In the genomic region with DNA sequence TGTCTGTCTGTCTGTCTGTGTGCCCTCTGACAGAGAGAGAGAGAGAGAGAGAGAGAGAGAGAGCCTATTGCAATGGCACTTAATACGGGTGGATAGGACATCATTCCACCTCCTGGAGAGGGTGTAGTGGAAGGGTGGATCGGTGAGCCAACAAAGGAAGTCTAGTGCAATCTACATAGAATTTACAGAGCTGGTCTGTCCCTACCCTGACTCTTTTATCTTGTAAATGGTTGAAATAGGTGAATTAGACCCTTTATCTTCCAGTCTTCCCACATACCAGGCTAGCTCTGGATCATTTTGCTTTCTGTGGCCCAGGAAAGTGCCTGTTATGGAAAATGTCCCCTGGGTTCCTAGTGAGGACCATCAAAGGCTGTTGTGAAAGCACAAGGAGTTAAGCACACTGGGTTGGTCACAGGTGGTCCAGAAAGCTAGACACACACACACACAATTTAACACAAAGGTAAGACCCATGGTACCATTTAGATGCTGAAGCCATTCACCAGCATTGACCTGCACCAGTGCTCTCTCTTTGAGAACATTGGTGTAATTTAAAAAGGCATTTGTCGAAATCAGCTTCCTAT, we compare ENCODE assay signal across 1 mouse cellular context.
TF ChIP-seq lines count a peak whose summit lies in the region.

No protein-coding gene starts in this region.

TF ChIP-seq in ES-E14, 5 proteins besides CTCF, POLR2A, EP300 and RAD21:
- TF ChIP-seq MAFK (IDR thresholded peaks at IDR 0.05; ENCODE audit: insufficient read depth, low read depth, low read length): no peak
- no peak for TF ChIP-seq ZNF384 (IDR thresholded peaks at IDR 0.05; ENCODE audit: low read depth, low read length)
- TF ChIP-seq CHD2 (IDR thresholded peaks at IDR 0.05; ENCODE audit: low read depth, low read length): no peak
- no peak for TF ChIP-seq ZC3H11A (IDR thresholded peaks at IDR 0.05; ENCODE audit: borderline replicate concordance, low read depth, low read length)
- TF ChIP-seq HCFC1 (IDR thresholded peaks at IDR 0.05; ENCODE audit: borderline replicate concordance, insufficient read depth, low read length): no peak
